Mouse (Mus musculus): ENCODE measurements around the gene Myd88. TPM values are rescaled to one million over a fixed set of nuclear protein-coding genes. Genes with fewer than 3 reads are reported as not detected.

Myd88 gene
- polyA plus RNA-seq, 1 experiment from 2014 or later = 10.8 TPM

DNA sequence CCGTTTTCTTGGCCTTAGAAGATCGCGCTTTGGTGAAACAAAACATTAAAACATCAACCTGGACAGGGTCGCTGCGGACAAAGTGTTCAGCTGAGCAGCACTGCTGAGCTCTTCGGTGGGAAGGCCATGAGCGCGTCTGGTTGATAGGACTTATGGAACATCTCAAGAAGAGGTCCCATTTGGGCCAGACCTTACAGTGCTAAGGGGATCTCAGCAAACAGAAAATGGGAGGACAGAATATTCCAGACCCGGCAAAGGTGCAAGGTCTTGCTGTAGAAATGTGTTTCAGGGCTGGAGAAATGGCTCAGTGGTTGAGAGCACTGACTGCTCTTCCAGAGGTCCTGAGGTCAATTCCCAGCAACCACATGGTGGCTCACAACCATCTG, 18.0 kb downstream of the Myd88 start:
- Histone ChIP-seq H3K4me3 (peak overlapping the region; percentile 93), H3K27me3 (replicated peaks) (no peaks in the 10 kb centered on the region), H3K4me2 (peak overlapping the region; percentile 96), H3K27ac (ENCODE audit: poor library complexity, severe bottlenecking) (peak overlapping the region; percentile 94), H3K4me1 (replicated peaks) (peaks cover 19% of the 10 kb centered on the region), H3K36me3 (peaks cover 1% of the 10 kb centered on the region; the same call in 1 of the 2 replicates), H3K9me3 (replicated peaks) (no peaks in the 10 kb centered on the region), H3K9ac (peak overlapping the region; percentile 73)
- ATAC-seq (ENCODE audit: insufficient number of reproducible peaks, low FRiP score) = no peak
- 7% methylated on average over 9 of the region's 9 CpGs for WGBS

DNA sequence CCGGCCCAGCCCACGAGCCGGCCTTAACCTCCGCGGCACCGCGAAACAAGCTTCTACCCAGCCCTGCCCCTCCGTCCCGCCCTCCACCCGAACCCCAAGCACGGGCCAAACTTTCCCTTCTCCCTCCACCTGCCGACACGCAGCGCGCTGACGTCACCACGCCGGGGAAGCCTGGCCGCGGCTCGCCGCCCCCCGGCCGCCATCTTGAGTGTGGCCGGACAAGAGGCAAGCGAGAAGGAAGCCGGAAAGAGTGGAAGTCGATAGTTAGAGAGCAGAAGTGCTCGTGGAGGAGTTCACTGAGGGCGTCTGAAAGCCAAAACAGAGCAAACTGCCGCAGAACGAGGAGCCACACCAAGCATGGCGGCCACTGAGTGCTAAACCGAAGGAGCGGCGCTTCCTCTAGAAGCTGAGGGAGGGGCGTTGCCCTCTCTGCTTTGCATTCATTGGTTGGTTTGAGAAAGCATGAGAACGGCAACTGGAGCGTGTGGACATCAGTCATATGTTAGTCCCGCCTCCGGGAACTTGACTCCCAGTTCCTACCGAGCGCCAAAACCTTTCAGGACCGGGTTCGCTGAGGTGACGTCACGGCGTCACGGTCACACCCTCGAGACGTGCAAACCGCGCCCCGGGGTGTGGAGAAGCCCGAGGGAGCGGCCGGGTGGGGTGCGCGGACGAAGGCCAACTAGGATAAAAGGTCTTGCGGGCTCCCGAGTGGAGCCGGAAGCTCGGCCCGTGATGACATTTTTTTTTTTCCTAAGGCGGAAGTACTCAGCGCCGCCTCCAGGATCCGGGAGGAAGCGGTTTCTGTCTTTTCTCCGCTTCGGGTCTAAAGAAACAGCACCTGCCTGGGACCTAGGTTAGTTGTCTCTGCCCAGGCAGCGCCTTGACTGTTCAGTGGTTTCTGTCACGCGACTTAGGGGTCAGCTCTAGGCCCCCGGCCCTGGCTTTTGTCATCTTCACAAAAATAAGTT, 18.6 kb downstream of the Myd88 start, which contains the start of gene Oxsr1:
Gene Oxsr1, minus strand, starts transcription at position 139 of the 971 bp plus-strand sequence.
- Histone ChIP-seq H3K36me3 (peaks cover 3% of the 10 kb centered on the region; the same call in 1 of the 2 replicates), H3K27ac (ENCODE audit: poor library complexity, severe bottlenecking) (peak within 1 kb of the TSS; percentile 94), H3K27me3 (replicated peaks) (no peaks in the 10 kb centered on the region), H3K4me3 (peak within 1 kb of the TSS; percentile 93), H3K4me1 (replicated peaks) (peaks cover 19% of the 10 kb centered on the region), H3K9ac (peak within 1 kb of the TSS; percentile 91), H3K9me3 (replicated peaks) (no peaks in the 10 kb centered on the region), H3K4me2 (peak within 1 kb of the TSS; percentile 96)
- under 1% methylated on average over 76 of the region's 76 CpGs for WGBS
- peak; percentile 97 for ATAC-seq (ENCODE audit: insufficient number of reproducible peaks, low FRiP score)

DNA sequence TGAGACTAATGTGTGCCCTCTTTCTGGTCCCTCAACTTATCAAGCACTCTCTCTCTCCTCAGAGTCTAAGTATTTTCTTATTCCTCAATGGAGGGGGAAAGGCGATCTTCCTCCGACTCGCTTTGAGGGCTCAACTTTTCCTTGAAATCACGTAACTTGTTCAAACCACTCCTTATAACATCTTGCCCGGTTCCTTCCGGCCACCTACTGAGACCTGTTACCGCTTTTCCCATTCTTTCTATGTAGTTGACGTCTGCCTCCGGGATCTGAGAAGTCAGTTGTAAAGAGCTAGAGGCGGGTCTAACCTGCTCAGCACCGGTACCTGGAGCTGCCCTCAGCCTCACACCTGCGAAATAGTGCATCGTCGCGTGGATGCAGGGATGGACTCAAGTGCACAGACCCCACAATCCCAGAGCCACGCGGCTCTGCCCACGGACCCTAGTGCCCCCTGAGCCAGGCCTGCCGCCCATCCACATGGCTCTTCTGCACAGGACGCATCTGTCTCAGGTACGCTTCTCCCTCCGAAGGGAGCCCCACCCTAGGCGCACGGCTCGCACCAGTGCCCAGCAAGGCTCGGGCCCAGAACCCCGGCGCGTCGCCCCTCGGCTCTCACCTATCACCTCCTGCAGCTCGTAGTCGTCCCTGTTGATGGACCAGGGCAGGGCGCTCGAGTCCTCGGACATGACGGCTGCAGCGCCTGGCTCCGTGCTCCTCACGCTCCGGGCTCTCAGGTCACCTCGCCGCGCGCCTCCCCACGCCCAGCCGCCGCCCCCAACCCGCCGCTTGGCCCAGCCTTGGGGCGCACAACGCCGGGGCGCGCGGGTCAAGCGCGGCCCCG, 19.6 kb downstream of the Myd88 start:
- Histone ChIP-seq H3K27me3 (replicated peaks) (no peaks in the 10 kb centered on the region), H3K4me2 (peak overlapping the region; percentile 96), H3K4me1 (replicated peaks) (peaks cover 19% of the 10 kb centered on the region), H3K27ac (ENCODE audit: poor library complexity, severe bottlenecking) (peak overlapping the region; percentile 90), H3K9ac (peak overlapping the region; percentile 91), H3K9me3 (replicated peaks) (no peaks in the 10 kb centered on the region), H3K4me3 (peak overlapping the region; percentile 93), H3K36me3 (peaks cover 3% of the 10 kb centered on the region; the same call in 1 of the 2 replicates)
- peak; percentile 23 for ATAC-seq (ENCODE audit: insufficient number of reproducible peaks, low FRiP score)
- under 1% methylated on average over 59 of the region's 59 CpGs for WGBS

GRCm38 (mm10) chr9:119320946-119321345, 20.3 kb downstream of the Myd88 start:
- Histone ChIP-seq H3K4me3 (peak overlapping the region; percentile 93), H3K36me3 (peaks cover 3% of the 10 kb centered on the region; the same call in 1 of the 2 replicates), H3K9ac (peak overlapping the region; percentile 91), H3K4me1 (replicated peaks) (peaks cover 19% of the 10 kb centered on the region), H3K27ac (ENCODE audit: poor library complexity, severe bottlenecking) (no peak overlapping the region), H3K4me2 (peak overlapping the region; percentile 96), H3K9me3 (replicated peaks) (no peaks in the 10 kb centered on the region), H3K27me3 (replicated peaks) (no peaks in the 10 kb centered on the region)
- WGBS = 10% methylated on average over 7 of the region's 7 CpGs
- ATAC-seq (ENCODE audit: insufficient number of reproducible peaks, low FRiP score) = no peak

- H3K36me3 ChIP-seq = peaks cover 3% of the 10 kb centered on the region; the same call in 1 of the 2 replicates
- H3K4me3 ChIP-seq = no peak overlapping the region; the same call in 1 of the 2 replicates
- ATAC-seq (ENCODE audit: insufficient number of reproducible peaks, low FRiP score) = no peak
- no peaks in the 10 kb centered on the region for H3K27me3 ChIP-seq (replicated peaks)
- no peak overlapping the region for H3K27ac ChIP-seq (ENCODE audit: poor library complexity, severe bottlenecking)
- H3K4me2 ChIP-seq = peak overlapping the region; percentile 96
- H3K9me3 ChIP-seq (replicated peaks) = no peaks in the 10 kb centered on the region
- H3K9ac ChIP-seq = no peak overlapping the region
- peaks cover 19% of the 10 kb centered on the region for H3K4me1 ChIP-seq (replicated peaks)
- WGBS = 80% methylated on average over 7 of the region's 7 CpGs
Observed at GRCm38 (mm10) chr9:119320446-119320845, 20.8 kb downstream of the Myd88 start.

DNA sequence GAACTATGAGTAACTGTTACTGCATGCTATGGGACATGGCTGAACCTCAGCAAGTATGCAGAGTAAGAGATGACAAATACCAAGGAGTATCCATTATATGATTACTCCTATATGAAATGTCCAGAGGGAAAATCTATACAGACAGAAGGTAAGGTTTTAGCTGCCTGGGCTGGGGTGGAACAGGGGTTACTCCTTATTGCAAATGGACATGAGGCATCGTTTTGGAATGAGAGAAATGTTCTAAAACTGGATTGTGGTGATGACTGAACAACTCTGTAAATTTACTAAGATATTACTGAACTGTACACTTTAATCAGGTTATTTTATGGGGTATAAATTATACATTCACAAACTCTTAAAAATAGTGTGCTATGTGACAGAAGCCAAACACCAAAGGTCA, 22.3 kb downstream of the Myd88 start:
- H3K4me3 ChIP-seq = no peak overlapping the region
- H3K9ac ChIP-seq = no peak overlapping the region
- no peaks in the 10 kb centered on the region for H3K27me3 ChIP-seq (replicated peaks)
- H3K4me1 ChIP-seq (replicated peaks) = peaks cover 22% of the 10 kb centered on the region
- peaks cover 3% of the 10 kb centered on the region; the same call in 1 of the 2 replicates for H3K36me3 ChIP-seq
- 92% methylated on average over 1 of the region's 1 CpGs for WGBS
- ATAC-seq (ENCODE audit: insufficient number of reproducible peaks, low FRiP score) = no peak
- no peak overlapping the region for H3K27ac ChIP-seq (ENCODE audit: poor library complexity, severe bottlenecking)
- no peak overlapping the region for H3K4me2 ChIP-seq
- H3K9me3 ChIP-seq (replicated peaks) = no peaks in the 10 kb centered on the region

GRCm38 (mm10) chr9:119313096-119313495, 28.1 kb downstream of the Myd88 start:
- Histone ChIP-seq H3K27ac (ENCODE audit: poor library complexity, severe bottlenecking) (no peak overlapping the region), H3K9ac (no peak overlapping the region), H3K36me3 (peaks cover under 1% of the 10 kb centered on the region; the same call in 1 of the 2 replicates), H3K4me3 (no peak overlapping the region), H3K4me1 (replicated peaks) (peaks cover 26% of the 10 kb centered on the region), H3K4me2 (no peak overlapping the region), H3K27me3 (replicated peaks) (no peaks in the 10 kb centered on the region), H3K9me3 (replicated peaks) (no peaks in the 10 kb centered on the region)
- ATAC-seq (ENCODE audit: insufficient number of reproducible peaks, low FRiP score) = no peak
- 79% methylated on average over 10 of the region's 10 CpGs for WGBS

DNA sequence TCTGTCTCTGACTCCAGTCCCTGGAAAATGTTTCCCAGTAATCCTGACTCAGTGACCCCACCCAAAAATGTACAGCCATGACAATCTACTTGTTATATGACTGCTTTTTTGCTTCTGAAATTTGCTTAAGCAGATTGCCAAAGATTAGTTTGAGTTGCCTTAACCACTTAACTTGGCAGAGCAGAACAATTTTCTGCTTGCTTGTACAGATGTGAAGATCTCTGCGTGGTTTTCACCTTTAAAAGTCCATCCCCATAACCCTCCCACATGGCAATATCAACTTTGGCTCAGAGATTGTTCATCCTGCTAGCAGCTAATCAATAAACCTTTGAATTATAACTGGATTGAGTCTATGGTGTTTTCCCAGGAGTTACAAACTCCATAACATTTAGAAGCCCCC, 32.1 kb downstream of the Myd88 start:
- no peak for ATAC-seq (ENCODE audit: insufficient number of reproducible peaks, low FRiP score)
- Histone ChIP-seq H3K4me2 (no peak overlapping the region), H3K27ac (ENCODE audit: poor library complexity, severe bottlenecking) (no peak overlapping the region), H3K9me3 (replicated peaks) (no peaks in the 10 kb centered on the region), H3K27me3 (replicated peaks) (no peaks in the 10 kb centered on the region), H3K9ac (no peak overlapping the region), H3K36me3 (peaks cover 3% of the 10 kb centered on the region; the same call in 1 of the 2 replicates), H3K4me1 (replicated peaks) (peaks cover 27% of the 10 kb centered on the region), H3K4me3 (no peak overlapping the region)
- 95% methylated on average over 1 of the region's 1 CpGs for WGBS

DNA sequence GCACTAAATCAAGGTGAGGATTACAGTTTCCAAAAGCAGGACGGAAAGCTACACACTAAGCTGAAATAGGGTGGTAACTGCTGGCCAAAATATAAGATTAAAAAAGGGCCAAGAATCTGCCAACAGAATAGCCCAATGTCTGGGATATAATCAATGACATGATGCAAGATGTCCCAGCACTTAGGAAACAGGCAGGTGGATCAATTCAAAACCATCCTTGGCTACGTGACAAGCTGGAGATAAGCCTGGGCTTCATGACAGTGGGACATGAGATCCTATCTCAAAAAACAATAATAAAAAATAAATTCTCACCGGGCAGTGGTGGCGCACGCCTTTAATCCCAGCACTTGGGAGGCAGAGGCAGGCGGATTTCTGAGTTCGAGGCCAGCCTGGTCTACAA, 35.3 kb downstream of the Myd88 start:
- no peaks in the 10 kb centered on the region for H3K27me3 ChIP-seq (replicated peaks)
- WGBS = 89% methylated on average over 7 of the region's 7 CpGs
- H3K27ac ChIP-seq (ENCODE audit: poor library complexity, severe bottlenecking) = no peak overlapping the region
- H3K4me3 ChIP-seq = no peak overlapping the region
- no peak overlapping the region for H3K9ac ChIP-seq
- no peaks in the 10 kb centered on the region for H3K9me3 ChIP-seq (replicated peaks)
- peaks cover 22% of the 10 kb centered on the region for H3K4me1 ChIP-seq (replicated peaks)
- H3K4me2 ChIP-seq = no peak overlapping the region
- ATAC-seq (ENCODE audit: insufficient number of reproducible peaks, low FRiP score) = no peak
- peaks cover 18% of the 10 kb centered on the region for H3K36me3 ChIP-seq

GRCm38 (mm10) chr9:119298563-119298962, 42.6 kb downstream of the Myd88 start:
- WGBS = 89% methylated on average over 3 of the region's 3 CpGs
- H3K9ac ChIP-seq = no peak overlapping the region
- no peak overlapping the region for H3K27ac ChIP-seq (ENCODE audit: poor library complexity, severe bottlenecking)

DNA sequence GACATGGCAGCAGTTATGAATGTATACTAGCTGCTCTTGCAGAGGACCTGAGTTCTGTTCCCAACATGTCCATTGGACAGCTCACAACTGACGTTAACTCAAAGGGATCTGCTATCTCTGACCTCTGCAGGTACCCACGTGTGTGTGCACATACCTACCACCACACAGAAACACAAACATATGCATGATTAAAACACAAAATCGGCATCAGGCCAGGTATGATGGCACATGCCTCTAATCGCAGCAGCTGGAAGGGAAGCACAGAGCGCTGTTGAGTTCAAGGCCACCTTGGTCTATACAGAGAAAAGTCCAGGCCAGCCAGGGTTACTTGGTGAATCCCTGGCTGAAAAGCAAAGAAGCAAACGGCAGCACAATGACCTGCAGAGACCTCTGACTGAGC, 43.5 kb downstream of the Myd88 start:
- 86% methylated on average over 6 of the region's 6 CpGs for WGBS
- no peaks in the 10 kb centered on the region for H3K4me1 ChIP-seq (replicated peaks)
- peaks cover 17% of the 10 kb centered on the region for H3K36me3 ChIP-seq
- no peak for ATAC-seq (ENCODE audit: insufficient number of reproducible peaks, low FRiP score)
- no peak overlapping the region for H3K4me2 ChIP-seq
- no peaks in the 10 kb centered on the region for H3K27me3 ChIP-seq (replicated peaks)
- H3K9ac ChIP-seq = no peak overlapping the region
- no peak overlapping the region for H3K27ac ChIP-seq (ENCODE audit: poor library complexity, severe bottlenecking)
- no peak overlapping the region for H3K4me3 ChIP-seq
- no peaks in the 10 kb centered on the region for H3K9me3 ChIP-seq (replicated peaks)

More at GRCm38 (mm10) chr9:119298563-119298962, 42.6 kb downstream of the Myd88 start:
- no peak for ATAC-seq (ENCODE audit: insufficient number of reproducible peaks, low FRiP score)
- Histone ChIP-seq H3K4me1 (replicated peaks) (no peaks in the 10 kb centered on the region), H3K4me2 (no peak overlapping the region), H3K36me3 (peaks cover 18% of the 10 kb centered on the region), H3K9me3 (replicated peaks) (no peaks in the 10 kb centered on the region), H3K27me3 (replicated peaks) (no peaks in the 10 kb centered on the region), H3K4me3 (no peak overlapping the region)
